Mouse (Mus musculus) MEL (cell line): ENCODE measurements around the gene Traf3. TPM values are rescaled to one million over a fixed set of nuclear protein-coding genes. Genes with fewer than 3 reads are reported as not detected.

Experiments
- DNase-seq: peaks from one replicate; pipeline ENCODE4 v3.0.0; 2011; ENCODE audit warnings: low read depth, low spot score
- H3K27ac ChIP-seq: 2 replicates; pipeline ENCODE4 v1.5.1; 2012; ENCODE audit warnings: low read depth, mild to moderate bottlenecking, control low read depth, low read length, moderate library complexity; ENCODE audit not compliant: control insufficient read depth
- H3K27me3 ChIP-seq, 2 experiments: fragments of 150-350 bp in 1 of 2; sonication (generic) in 1 of 2; 2 replicates each; pipeline ENCODE4 v1.6.1; 2012; ENCODE audit warnings: low read length in 2 of 2, mild to moderate bottlenecking in 2 of 2, improper control_type of control experiment in 1 of 2, moderate library complexity in 1 of 2; ENCODE audit not compliant: insufficient read depth in 2 of 2, control insufficient read depth in 1 of 2
- H3K36me3 ChIP-seq, 2 experiments: 2 replicates each; pipeline ENCODE4 v1.6.1; 2012 to 2014; ENCODE audit warnings: low read length in 2 of 2, improper control_type of control experiment in 1 of 2, inconsistent platforms in 1 of 2, mild to moderate bottlenecking in 1 of 2; ENCODE audit not compliant: insufficient read depth in 2 of 2, control insufficient read depth in 1 of 2
- H3K4me1 ChIP-seq, 2 experiments: fragments of 150-350 bp in 1 of 2; sonication (generic) in 1 of 2; 2 replicates each; pipeline ENCODE4 v1.6.1; 2012; ENCODE audit warnings: low read length in 2 of 2, improper control_type of control experiment in 1 of 2, mild to moderate bottlenecking in 1 of 2; ENCODE audit not compliant: insufficient read depth in 2 of 2, control insufficient read depth in 1 of 2
- H3K4me3 ChIP-seq, 2 experiments: fragments of 150-350 bp in 1 of 2; sonication (generic) in 1 of 2; 2 replicates each; pipeline ENCODE4 v1.5.1; 2012; ENCODE audit warnings: low read depth in 2 of 2, low read length in 2 of 2, mild to moderate bottlenecking in 2 of 2, moderate library complexity in 2 of 2, control low read depth in 1 of 2, improper control_type of control experiment in 1 of 2; ENCODE audit not compliant: control insufficient read depth in 1 of 2, insufficient read depth in 1 of 2
- H3K79me2 ChIP-seq: 2 replicates; pipeline ENCODE4 v1.6.1; 2012; ENCODE audit warnings: mild to moderate bottlenecking, low read length, moderate library complexity; ENCODE audit not compliant: control insufficient read depth, poor library complexity, insufficient read depth
- H3K9ac ChIP-seq: 2 replicates; pipeline ENCODE4 v1.6.1; 2012; ENCODE audit warnings: low read depth, mild to moderate bottlenecking, control low read depth, low read length, moderate library complexity; ENCODE audit not compliant: control insufficient read depth, poor library complexity, severe bottlenecking
- H3K9me3 ChIP-seq: fragments of 150-350 bp; sonication (generic); replicated peaks from 2 replicates; pipeline ENCODE4 v1.6.1; 2012; ENCODE audit warnings: mild to moderate bottlenecking, low read length, improper control_type of control experiment, moderate library complexity; ENCODE audit not compliant: insufficient read depth
- CHD2 ChIP-seq: IDR thresholded peaks from 2 replicates; pipeline ENCODE4 v1.6.1; 2011; ENCODE audit warnings: low read length, improper control_type of control experiment
- E2F4 ChIP-seq: IDR thresholded peaks from 2 replicates; pipeline ENCODE4 v1.6.1; 2011; ENCODE audit warnings: low read depth, low read length, improper control_type of control experiment, borderline replicate concordance
- ETS1 ChIP-seq: IDR thresholded peaks from 2 replicates; pipeline ENCODE4 v1.6.1; 2012; ENCODE audit warnings: low read depth, mild to moderate bottlenecking, inconsistent platforms, low read length, improper control_type of control experiment, moderate library complexity
- GATA1 ChIP-seq: IDR thresholded peaks from 2 replicates; pipeline ENCODE4 v1.6.1; 2011; ENCODE audit warnings: low read depth, low read length, improper control_type of control experiment
- HCFC1 ChIP-seq: IDR thresholded peaks from 2 replicates; pipeline ENCODE4 v1.6.1; 2012; ENCODE audit warnings: low read depth, mild to moderate bottlenecking, inconsistent platforms, low read length, improper control_type of control experiment, moderate library complexity
- KAT2A ChIP-seq: conservative IDR thresholded peaks from 2 replicates; pipeline ENCODE4 v1.6.1; 2012; ENCODE audit warnings: low read depth, low read length, improper control_type of control experiment, inconsistent platforms
- MAX ChIP-seq: IDR thresholded peaks from 2 replicates; pipeline ENCODE4 v1.6.1; 2011; ENCODE audit warnings: low read length, improper control_type of control experiment
- MEF2A ChIP-seq: IDR thresholded peaks from 2 replicates; pipeline ENCODE4 v1.6.1; 2014; ENCODE audit warnings: low read depth, mild to moderate bottlenecking, inconsistent platforms, low read length, improper control_type of control experiment; ENCODE audit not compliant: poor library complexity, insufficient replicate concordance, severe bottlenecking; ENCODE audit errors: extremely low read depth
- MXI1 ChIP-seq: IDR thresholded peaks from 2 replicates; pipeline ENCODE4 v1.6.1; 2011; ENCODE audit warnings: mild to moderate bottlenecking, low read depth, low read length, improper control_type of control experiment
- RCOR1 ChIP-seq: IDR thresholded peaks from 2 replicates; pipeline ENCODE4 v1.6.1; 2012; ENCODE audit warnings: low read depth, mild to moderate bottlenecking, inconsistent platforms, low read length, improper control_type of control experiment
- TAL1 ChIP-seq: IDR thresholded peaks from 2 replicates; pipeline ENCODE4 v1.6.1; 2012; ENCODE audit warnings: mild to moderate bottlenecking, inconsistent platforms, low read length, moderate library complexity, mixed read lengths
- UBTF ChIP-seq: IDR thresholded peaks from 2 replicates; pipeline ENCODE4 v1.6.1; 2012; ENCODE audit warnings: low read depth, mild to moderate bottlenecking, inconsistent platforms, low read length, improper control_type of control experiment, moderate library complexity, borderline replicate concordance; ENCODE audit not compliant: insufficient read depth
- USF2 ChIP-seq, 2 experiments: IDR thresholded peaks; 2 replicates each; pipeline ENCODE4 v1.6.1; 2011 to 2012; ENCODE audit warnings: improper control_type of control experiment in 2 of 2, low read length in 2 of 2, borderline replicate concordance in 1 of 2, inconsistent platforms in 1 of 2, low read depth in 1 of 2, mild to moderate bottlenecking in 1 of 2; ENCODE audit not compliant: insufficient read depth in 1 of 2
- ZKSCAN1 ChIP-seq: IDR thresholded peaks from 2 replicates; pipeline ENCODE4 v1.6.1; 2012; ENCODE audit warnings: low read depth, mild to moderate bottlenecking, inconsistent platforms, low read length, improper control_type of control experiment, moderate library complexity
- ZNF384 ChIP-seq: IDR thresholded peaks from 2 replicates; pipeline ENCODE4 v1.6.1; 2012; ENCODE audit warnings: low read depth, mild to moderate bottlenecking, inconsistent platforms, low read length, improper control_type of control experiment
- polyA plus RNA-seq, 2 experiments: library from polyadenylated mRNA; stranded (reverse) in 1 of 2; unstranded in 1 of 2; fragments of >175 nt in 1 of 2; fragments of >200 nt in 1 of 2; gene quantifications; 2 replicates each; pipeline versions ENCODE4 v1.2.1 to v1.2.4; 2012; ENCODE audit warnings: low replicate concordance in 2 of 2, low read depth in 1 of 2; ENCODE audit not compliant: insufficient read length in 2 of 2, insufficient read depth in 1 of 2, missing spikeins in 1 of 2
- total RNA-seq: library from RNA; depleted of rRNA; stranded (reverse); fragments of 300-350 nt; gene quantifications from 2 replicates; pipeline ENCODE4 v1.2.3, GENCODE M21; 2012

The Traf3 gene
- total and polyA plus RNA-seq, 3 experiments = 21.1 to 40.7 TPM; not detected in 1

GRCm38 (mm10) chr12:111239930-111240329, 73.8 kb downstream of the Traf3 start:
- H3K4me1 ChIP-seq = no peaks in the 10 kb centered on the region
- no peak overlapping the region for H3K27ac ChIP-seq
- no peaks in the 10 kb centered on the region for H3K79me2 ChIP-seq
- no peak overlapping the region for H3K9ac ChIP-seq
- H3K9me3 ChIP-seq = no peaks in the 10 kb centered on the region
- H3K36me3 ChIP-seq = peaks cover 0 to 11% of the 10 kb centered on the region in 2 experiments; a peak in 2 of 4 replicates
- TF ChIP-seq UBTF (no peak), KAT2A (no peak), RCOR1 (no peak), HCFC1 (no peak), CHD2 (no peak), ZNF384 (no peak), MAX (no peak), MXI1 (no peak), USF2 (IDR thresholded peaks at IDR 0.05; ENCODE audit: borderline replicate concordance in 1 of 2, insufficient read depth in 1 of 2, low read depth in 1 of 2, low read length in 2 of 2) (no peak), GATA1 (no peak), ZKSCAN1 (no peak)
- H3K27me3 ChIP-seq = no peaks in the 10 kb centered on the region
- H3K4me3 ChIP-seq = no peak overlapping the region
- DNase-seq = no peak

GRCm38 (mm10) chr12:111241916-111242315, 75.7 kb downstream of the Traf3 start:
- H3K36me3 ChIP-seq = peaks cover 0 to 9% of the 10 kb centered on the region in 2 experiments; a peak in 2 of 4 replicates
- no peak overlapping the region for H3K9ac ChIP-seq
- H3K27ac ChIP-seq = no peak overlapping the region
- TF ChIP-seq MAX (no peak), ZKSCAN1 (no peak), MEF2A (no peak), ETS1 (no peak), TAL1 (no peak), E2F4 (no peak)
- no peak overlapping the region for H3K4me3 ChIP-seq
- no peaks in the 10 kb centered on the region for H3K79me2 ChIP-seq
- H3K27me3 ChIP-seq = no peaks in the 10 kb centered on the region
- no peaks in the 10 kb centered on the region for H3K9me3 ChIP-seq
- H3K4me1 ChIP-seq = 0 out of 4 replicates have a peak, but pooled peaks cover 0 to 2% of the 10 kb centered on the region in 2 experiments
- no peak for DNase-seq
